9 mouse cellular contexts compared by ENCODE assay signal in genomic region chr4:135823298-135823697, GRCm38 (mm10). TPM values are rescaled to one million over a fixed set of nuclear protein-coding genes. Genes with fewer than 3 reads are reported as not detected.
DNase-seq lines count a peak whose midpoint lies in the region; ATAC-seq lines count a peak whose summit lies in the region.
"Had no signal": no experiment of that assay in that cellular context is flagged by ENCODE, and none has a peak within 500 bp of the region (broad histone marks: within the 10 kb centered on the region; RNA-seq: fewer than 3 reads in every experiment).

No protein-coding gene starts in this region.

- ATAC-seq in granulocyte monocyte progenitor cell, adult 5-6 weeks (replicated peaks; ENCODE audit: poor library complexity, severe bottlenecking) = no peak

- DNase-seq in adrenal gland, postnatal 10 days = peak; percentile 70
- no peak for DNase-seq in adrenal gland, adult 2 months
- peak; percentile 58 to 61 for DNase-seq in layer of hippocampus, postnatal 10 days (ENCODE audit: low spot score in 2 of 2)
- no peak for DNase-seq in layer of hippocampus, adult 9-10 months (ENCODE audit: low spot score)
- peak; percentile 45 to 68 for DNase-seq in adrenal gland, postnatal 36 days
- peak; percentile 23 to 58 for DNase-seq in natural killer cell, adult 2 months (ENCODE audit: low spot score in 2 of 2)
- no peak for DNase-seq in yolk sac, embryonic 10.5 days (ENCODE audit: low spot score)
- DNase-seq: liver, embryonic 13.5 days had no signal

RNA-seq across cellular contexts. Expression of gene Srsf10, which starts 32.2 kb away (rescaled TPM):
- total RNA-seq in adrenal gland, postnatal 10 days (2021) = 100 to 1,000 TPM in 1 of 2 experiments, 10 to 100 TPM in 1; 94.0 to 117 TPM
- 100 to 1,000 TPM in 1 of 2 experiments, 10 to 100 TPM in 1; 84.2 to 139 TPM for total RNA-seq in adrenal gland, adult 2 months (2021)
- polyA plus RNA-seq in adrenal gland, adult 2 months (2012; rRNA removed) = 111 and 117 TPM in 2 replicates
- 10 to 100 TPM; 86.7 to 88.2 TPM for total RNA-seq in layer of hippocampus, postnatal 10 days (2021)
- total RNA-seq in adrenal gland, postnatal 36 days (2021) = 100 to 1,000 TPM in 1 of 2 experiments, 10 to 100 TPM in 1; 82.3 to 120 TPM
- total RNA-seq in granulocyte monocyte progenitor cell, adult 5-6 weeks (2014; fragmentation: Nextera tagmentation) = 140 TPM in 2 replicates
- 191 and 201 TPM in 2 replicates for total RNA-seq in granulocyte monocyte progenitor cell, adult 5-6 weeks (2017)

RNA-seq across cellular contexts. Expression of gene Pnrc2, which starts 50.4 kb away (rescaled TPM):
- total RNA-seq in adrenal gland, postnatal 10 days (2021) = 100 to 1,000 TPM in 1 of 2 experiments, 10 to 100 TPM in 1; 98.7 to 149 TPM
- total RNA-seq in adrenal gland, adult 2 months (2021) = 100 to 1,000 TPM in 1 of 2 experiments, 10 to 100 TPM in 1; 99.4 to 128 TPM
- polyA plus RNA-seq in adrenal gland, adult 2 months (2012; rRNA removed) = 5.5 and 8.6 TPM in 2 replicates
- 10 to 100 TPM; 59.0 to 80.1 TPM for total RNA-seq in layer of hippocampus, postnatal 10 days (2021)
- 100 to 1,000 TPM; 104 to 111 TPM for total RNA-seq in adrenal gland, postnatal 36 days (2021)
- total RNA-seq in granulocyte monocyte progenitor cell, adult 5-6 weeks (2014; fragmentation: Nextera tagmentation) = 65.4 and 67.9 TPM in 2 replicates
- total RNA-seq in granulocyte monocyte progenitor cell, adult 5-6 weeks (2017) = 159 and 192 TPM in 2 replicates

Comparison
In these comparisons a context has a peak if more than half of its experiments do, and no peak if none do; other contexts are left out.
1. DNase-seq: peak in adrenal gland, postnatal 10 days (single experiment), layer of hippocampus, postnatal 10 days (2 of 2), adrenal gland, postnatal 36 days (2 of 2) and natural killer cell, adult 2 months (2 of 2); none in adrenal gland, adult 2 months (single experiment), layer of hippocampus, adult 9-10 months (single experiment) and yolk sac, embryonic 10.5 days (single experiment).